Mouse (Mus musculus): ENCODE measurements at regions not wholly inside any gene's neighbourhood (a gene's known extent, or its start where the extent isn't known, plus 50 kb on each side); places are given as distances from the start of the nearest gene placed in this dataset.

GRCm38 (mm10) chr13:106317300-106317699 is 619.5 kb downstream of the Ipo11 start:
- no peak for ATAC-seq (replicated peaks; ENCODE audit: insufficient number of reproducible peaks, low FRiP score, low TSS enrichment, poor library complexity, severe bottlenecking)

DNA sequence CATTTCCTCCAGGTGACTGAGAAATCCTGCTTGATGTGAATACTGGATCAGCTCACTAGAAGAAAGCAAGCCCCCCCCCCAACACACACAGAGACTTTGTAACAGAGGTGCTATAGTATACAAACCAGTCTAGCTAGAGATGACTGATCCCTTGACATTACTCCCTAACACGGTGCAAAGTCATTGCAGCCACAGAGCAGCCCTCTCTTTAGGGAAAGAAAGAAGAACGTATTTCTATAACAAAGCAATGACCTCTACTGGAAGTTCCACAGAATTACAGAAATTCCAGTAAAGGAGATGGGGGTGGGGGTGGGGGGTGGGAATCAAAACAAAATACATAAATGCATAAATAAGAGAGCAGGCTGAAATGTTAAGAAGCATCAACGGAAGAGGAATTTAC is 655.6 kb downstream of the Ipo11 start:
- no peak for ATAC-seq (replicated peaks; ENCODE audit: insufficient number of reproducible peaks, low FRiP score, low TSS enrichment, poor library complexity, severe bottlenecking)

GRCm38 (mm10) chr13:106259874-106260273 is 676.9 kb downstream of the Ipo11 start:
- ATAC-seq (replicated peaks; ENCODE audit: insufficient number of reproducible peaks, low FRiP score, low TSS enrichment, poor library complexity, severe bottlenecking), result no peak

All from monocyte, adult 5-6 weeks (primary cell).